Mouse (Mus musculus) liver, adult 2 months (tissue): ENCODE measurements at regions not wholly inside any gene's neighbourhood (a gene's known extent, or its start where the extent isn't known, plus 50 kb on each side); places are given as distances from the start of the nearest gene placed in this dataset.

Experiments
- DNase-seq: peaks from one replicate; pipeline ENCODE4 v3.0.0-alpha.2; 2011; ENCODE audit warnings: low read depth, low spot score; ENCODE audit errors: extremely low read depth
- H3K27ac ChIP-seq: fragments of 200-500 bp; replicated peaks from 2 replicates; pipeline ENCODE4 v1.5.1; 2012; ENCODE audit warnings: low read depth, mild to moderate bottlenecking, control low read depth, inconsistent platforms, low read length; ENCODE audit not compliant: insufficient read depth
- H3K27me3 ChIP-seq: fragments of 200-500 bp; 2 replicates; pipeline ENCODE4 v1.6.1; 2012; ENCODE audit warnings: mild to moderate bottlenecking, moderate library complexity, low read length, inconsistent platforms; ENCODE audit not compliant: control insufficient read depth, insufficient read depth
- H3K36me3 ChIP-seq: fragments of 200-500 bp; 2 replicates; pipeline ENCODE4 v1.6.1; 2012; ENCODE audit warnings: low read length, inconsistent platforms; ENCODE audit not compliant: control insufficient read depth, insufficient read depth
- H3K4me1 ChIP-seq: fragments of 200-500 bp; 2 replicates; pipeline ENCODE4 v1.6.1; 2011; ENCODE audit warnings: low read length; ENCODE audit not compliant: control insufficient read depth, insufficient read depth
- H3K4me3 ChIP-seq: fragments of 200-500 bp; 2 replicates; pipeline ENCODE4 v1.5.1; 2011; ENCODE audit warnings: low read depth, mild to moderate bottlenecking, control low read depth, low read length, moderate library complexity; ENCODE audit not compliant: insufficient read depth
- H3K79me2 ChIP-seq: fragments of 200-500 bp; 2 replicates; pipeline ENCODE4 v1.6.1; 2012; ENCODE audit warnings: inconsistent platforms, mild to moderate bottlenecking, low read length, moderate library complexity; ENCODE audit not compliant: control insufficient read depth, insufficient read depth
- H3K9ac ChIP-seq: fragments of 200-500 bp; 2 replicates; pipeline ENCODE4 v1.6.1; 2012; ENCODE audit warnings: low read depth, mild to moderate bottlenecking, control low read depth, inconsistent platforms, low read length
- CTCF ChIP-seq: fragments of 200-500 bp; IDR thresholded peaks from 2 replicates; pipeline ENCODE4 v1.5.1; 2011; ENCODE audit warnings: low read depth, low read length, control low read depth
- POLR2A ChIP-seq: fragments of 200-500 bp; IDR thresholded peaks from 2 replicates; pipeline ENCODE4 v1.6.1; 2011; ENCODE audit warnings: low read length, control low read depth; ENCODE audit not compliant: insufficient read depth; ENCODE audit errors: extremely low read depth
- WGBS: fragments of 180-500 bp; shearing (Covaris S2); methylation state at CpG from one replicate; pipeline ENCODE4 v1.1.7; 2018; 5-methylcytosine and 5-hydroxymethylcytosine counted together

GRCm38 (mm10) chr7:125237026-125237425 is 207.4 kb upstream of the Kdm8 start:
- Histone ChIP-seq H3K79me2 (no peaks in the 10 kb centered on the region), H3K36me3 (no peaks in the 10 kb centered on the region), H3K9ac (0 out of 2 replicates have a peak overlapping the region, but pooled peaks have one; percentile 26), H3K27me3 (no peaks in the 10 kb centered on the region), H3K4me3 (peak overlapping the region; percentile 28; the same call in 1 of the 2 replicates), H3K27ac (peak overlapping the region; percentile 68), H3K4me1 (peaks cover 7% of the 10 kb centered on the region)
- TF ChIP-seq POLR2A: no peak
- no peak for TF ChIP-seq CTCF
- WGBS: 19% methylated on average over 3 of the region's 3 CpGs
- peak; percentile 99 for DNase-seq

- Histone ChIP-seq H3K9ac (no peak overlapping the region), H3K4me3 (no peak overlapping the region), H3K27me3 (no peaks in the 10 kb centered on the region), H3K4me1 (no peaks in the 10 kb centered on the region), H3K27ac (no peak overlapping the region), H3K79me2 (no peaks in the 10 kb centered on the region), H3K36me3 (no peaks in the 10 kb centered on the region)
- no peak for DNase-seq
- TF ChIP-seq POLR2A: no peak
- TF ChIP-seq CTCF: no peak
- WGBS: 78% methylated on average over 3 of the region's 3 CpGs
Measured at GRCm38 (mm10) chr7:125243021-125243420, 201.5 kb upstream of the Kdm8 start.

GRCm38 (mm10) chr7:125248386-125248785 is 196.1 kb upstream of the Kdm8 start:
- H3K9ac ChIP-seq: no peak overlapping the region
- H3K79me2 ChIP-seq: no peaks in the 10 kb centered on the region
- no peak overlapping the region for H3K27ac ChIP-seq
- TF ChIP-seq CTCF: no peak
- no peaks in the 10 kb centered on the region for H3K36me3 ChIP-seq
- no peak for DNase-seq
- no peak overlapping the region for H3K4me3 ChIP-seq
- H3K4me1 ChIP-seq: no peaks in the 10 kb centered on the region
- no peaks in the 10 kb centered on the region for H3K27me3 ChIP-seq
- 91% methylated on average over 3 of the region's 3 CpGs for WGBS

DNA sequence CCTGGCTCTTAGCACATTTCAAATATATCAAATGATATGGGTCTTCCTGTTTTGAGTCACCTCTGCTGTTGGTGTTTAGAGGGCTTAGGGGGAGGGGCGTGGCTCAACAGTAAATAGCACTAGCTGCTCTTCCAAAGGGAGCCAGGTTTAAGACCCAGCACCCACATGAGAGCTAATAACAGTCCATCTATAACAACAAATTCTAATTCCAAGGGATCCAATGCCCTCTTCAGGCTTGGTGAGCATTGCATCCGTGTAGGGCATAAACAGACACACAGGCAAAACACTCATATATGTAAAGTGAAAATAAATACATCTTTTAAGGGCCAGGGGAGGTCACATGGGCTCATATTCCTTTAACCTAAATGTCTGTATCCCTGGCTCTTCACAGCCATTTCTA is 194.1 kb upstream of the Kdm8 start:
- Histone ChIP-seq H3K79me2 (no peaks in the 10 kb centered on the region), H3K4me1 (no peaks in the 10 kb centered on the region), H3K36me3 (no peaks in the 10 kb centered on the region), H3K27ac (no peak overlapping the region), H3K27me3 (no peaks in the 10 kb centered on the region), H3K4me3 (no peak overlapping the region), H3K9ac (no peak overlapping the region)
- no peak for DNase-seq
- WGBS: 73% methylated on average over 2 of the region's 2 CpGs
- TF ChIP-seq POLR2A (no peak), CTCF (no peak)

DNA sequence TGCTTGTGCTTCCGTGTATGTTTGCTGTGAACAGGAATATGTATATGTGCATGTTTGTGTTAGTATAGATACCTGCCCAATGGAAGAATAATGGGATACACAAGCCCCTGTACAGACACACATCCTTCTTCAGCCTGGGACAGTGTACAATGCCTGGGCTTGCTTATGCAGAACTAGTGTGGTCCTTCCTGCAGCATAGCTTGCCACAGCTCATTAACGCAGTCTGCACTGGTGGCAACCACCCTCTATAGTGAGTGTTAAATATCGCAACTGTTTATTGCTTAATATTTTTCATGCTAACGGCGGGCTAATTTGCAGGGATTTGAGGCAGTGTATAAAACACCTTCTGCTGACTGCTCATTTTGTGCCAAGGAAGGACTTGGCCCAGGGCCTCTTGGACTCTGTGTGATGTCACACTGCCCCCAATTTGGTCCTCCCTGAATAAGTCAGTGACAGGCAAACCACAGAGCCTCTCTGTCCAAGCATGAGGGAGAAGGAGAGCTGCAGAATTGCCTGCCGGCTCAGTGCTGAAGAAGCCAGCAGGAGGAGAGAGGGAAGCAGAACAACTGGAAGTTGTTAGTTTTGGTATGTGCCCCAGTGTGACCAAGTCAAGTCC is 193.4 kb upstream of the Kdm8 start:
- Histone ChIP-seq H3K79me2 (no peaks in the 10 kb centered on the region), H3K4me3 (no peak overlapping the region), H3K4me1 (no peaks in the 10 kb centered on the region), H3K36me3 (no peaks in the 10 kb centered on the region), H3K9ac (no peak overlapping the region), H3K27me3 (no peaks in the 10 kb centered on the region), H3K27ac (no peak overlapping the region)
- no peak for TF ChIP-seq CTCF
- TF ChIP-seq POLR2A: no peak
- no peak for DNase-seq
- 87% methylated on average over 6 of the region's 6 CpGs for WGBS

- H3K9ac ChIP-seq: no peak overlapping the region
- 47% methylated on average over 4 of the region's 4 CpGs for WGBS
- H3K4me1 ChIP-seq: peaks cover 6% of the 10 kb centered on the region; the same call in 1 of the 2 replicates
- H3K4me3 ChIP-seq: no peak overlapping the region
- H3K27me3 ChIP-seq: no peaks in the 10 kb centered on the region
- no peaks in the 10 kb centered on the region for H3K36me3 ChIP-seq
- TF ChIP-seq POLR2A (no peak), CTCF (no peak)
- no peak overlapping the region for H3K27ac ChIP-seq
- DNase-seq: no peak
- H3K79me2 ChIP-seq: no peaks in the 10 kb centered on the region
Measured at GRCm38 (mm10) chr7:125254302-125254701, 190.2 kb upstream of the Kdm8 start.
